Mouse (Mus musculus) heart, embryonic 10.5 days (tissue): ENCODE data around the gene Tff1. TPM values are rescaled to one million over a fixed set of nuclear protein-coding genes. Genes with fewer than 3 reads are reported as not detected.

ENCODE experiments used
- DNase-seq: peaks from one replicate; pipeline ENCODE4 v3.0.0-alpha.2; 2017; ENCODE audit warnings: low spot score
- H3K27ac ChIP-seq: fragments of 300-500 bp; sonication (generic); 2 replicates; pipeline ENCODE4 v1.5.1; 2016; ENCODE audit warnings: mild to moderate bottlenecking
- H3K27me3 ChIP-seq: fragments of 300-500 bp; sonication (generic); 2 replicates; pipeline ENCODE4 v1.6.1; 2016; ENCODE audit warnings: mild to moderate bottlenecking; ENCODE audit not compliant: poor library complexity, insufficient read depth, severe bottlenecking
- H3K36me3 ChIP-seq: fragments of 300-500 bp; sonication (generic); 2 replicates; pipeline ENCODE4 v1.6.1; 2016; ENCODE audit warnings: mild to moderate bottlenecking, moderate library complexity
- H3K4me1 ChIP-seq: fragments of 300-500 bp; sonication (generic); 2 replicates; pipeline ENCODE4 v1.6.1; 2016; ENCODE audit warnings: mild to moderate bottlenecking
- H3K4me3 ChIP-seq: fragments of 300-500 bp; sonication (generic); 2 replicates; pipeline ENCODE4 v1.5.1; 2016; ENCODE audit warnings: mild to moderate bottlenecking, moderate library complexity
- H3K9me3 ChIP-seq: fragments of 300-500 bp; sonication (generic); 2 replicates; pipeline ENCODE4 v1.6.1; 2016; ENCODE audit warnings: mild to moderate bottlenecking, moderate library complexity
- WGBS: fragments of 180-500 bp; shearing (Covaris S2); methylation state at CpG from one replicate; pipeline ENCODE4 v1.1.7; 2016; 5-methylcytosine and 5-hydroxymethylcytosine counted together
- polyA plus RNA-seq: library from polyadenylated mRNA; unstranded; fragments of >200 nt; fragmentation: Nextera tagmentation; extraction: Ambion mirVana; gene quantifications from 2 replicates; pipeline ENCODE4 v1.2.1, GENCODE M21; 2016

Gene Tff1
- polyA plus RNA-seq: 0.33 TPM in 1 of 2 replicates, not detected in the other

DNA sequence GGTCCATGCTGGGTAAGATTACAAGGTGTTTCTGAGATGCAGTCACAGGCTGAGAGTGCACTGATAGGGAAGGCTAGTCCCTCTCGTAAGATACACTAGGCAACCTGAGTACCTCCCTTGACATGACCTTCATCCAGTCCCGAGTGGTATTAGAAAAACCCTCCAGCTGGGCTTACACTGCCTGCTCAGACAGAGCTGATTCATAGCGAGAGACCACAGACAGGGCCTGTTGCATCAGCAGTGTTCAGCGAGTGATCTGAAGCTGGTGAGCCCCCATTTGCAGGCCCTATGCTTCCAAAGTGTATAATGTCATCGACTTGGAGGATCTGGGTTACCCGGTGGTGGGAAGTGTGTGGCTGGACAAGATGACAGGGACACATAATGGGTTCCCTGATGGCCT is at the start of gene Tff1:
Tff1 (minus strand) TSS at position 151 of the 400 bp plus-strand sequence.
- no peaks in the 10 kb centered on the region; the same call in 1 of the 2 replicates for H3K27me3 ChIP-seq
- no peak for DNase-seq
- 62% methylated on average over 6 of the region's 6 CpGs for WGBS

DNA sequence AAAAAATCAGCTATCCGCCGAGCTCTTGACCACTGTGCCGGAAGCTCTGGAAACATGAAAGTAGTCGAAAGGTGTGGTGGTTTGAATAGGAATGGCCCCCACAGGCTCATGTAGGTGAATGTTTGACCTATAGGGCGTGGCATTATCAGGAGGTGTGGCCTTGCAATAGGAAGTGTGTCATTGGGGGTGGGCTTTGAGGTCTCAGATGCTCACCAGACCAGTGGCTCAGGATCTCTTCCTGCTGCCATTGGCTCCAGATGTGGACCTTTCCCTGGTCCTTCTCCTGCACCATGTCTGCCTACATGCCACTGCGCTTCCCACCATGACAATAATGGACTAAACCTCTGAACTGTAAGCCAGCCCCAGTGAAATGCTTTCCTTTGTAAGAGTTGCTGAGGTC is 46.8 kb upstream of the Tff1 start:
- H3K9me3 ChIP-seq: no peaks in the 10 kb centered on the region
- H3K36me3 ChIP-seq: no peaks in the 10 kb centered on the region
- 0 out of 2 replicates have a peak, but pooled peaks cover 10% of the 10 kb centered on the region for H3K27me3 ChIP-seq
- H3K4me3 ChIP-seq: no peak overlapping the region
- peaks cover 9% of the 10 kb centered on the region for H3K4me1 ChIP-seq
- no peak for DNase-seq
- H3K27ac ChIP-seq: no peak overlapping the region
- WGBS: 86% methylated on average over 6 of the region's 6 CpGs

More for the DNA sequence above, at the start of gene Tff1:
- H3K36me3 ChIP-seq: no peaks in the 10 kb centered on the region
- no peak within 1 kb of the TSS for H3K4me3 ChIP-seq
- H3K4me1 ChIP-seq: peaks cover 11% of the 10 kb centered on the region
- H3K9me3 ChIP-seq: no peaks in the 10 kb centered on the region
- H3K27ac ChIP-seq: no peak within 1 kb of the TSS

- no peak overlapping the region for H3K27ac ChIP-seq
- no peaks in the 10 kb centered on the region for H3K36me3 ChIP-seq
- DNase-seq: no peak
- no peak overlapping the region for H3K4me3 ChIP-seq
- 0 out of 2 replicates have a peak, but pooled peaks cover 10% of the 10 kb centered on the region for H3K27me3 ChIP-seq
- H3K4me1 ChIP-seq: peaks cover 9% of the 10 kb centered on the region
- no peaks in the 10 kb centered on the region for H3K9me3 ChIP-seq
- whole genome bisulfite sequencing: 60% methylated on average over 7 of the region's 7 CpGs
Measured at GRCm38 (mm10) chr17:31210299-31210698, 45.2 kb upstream of the Tff1 start.

DNA sequence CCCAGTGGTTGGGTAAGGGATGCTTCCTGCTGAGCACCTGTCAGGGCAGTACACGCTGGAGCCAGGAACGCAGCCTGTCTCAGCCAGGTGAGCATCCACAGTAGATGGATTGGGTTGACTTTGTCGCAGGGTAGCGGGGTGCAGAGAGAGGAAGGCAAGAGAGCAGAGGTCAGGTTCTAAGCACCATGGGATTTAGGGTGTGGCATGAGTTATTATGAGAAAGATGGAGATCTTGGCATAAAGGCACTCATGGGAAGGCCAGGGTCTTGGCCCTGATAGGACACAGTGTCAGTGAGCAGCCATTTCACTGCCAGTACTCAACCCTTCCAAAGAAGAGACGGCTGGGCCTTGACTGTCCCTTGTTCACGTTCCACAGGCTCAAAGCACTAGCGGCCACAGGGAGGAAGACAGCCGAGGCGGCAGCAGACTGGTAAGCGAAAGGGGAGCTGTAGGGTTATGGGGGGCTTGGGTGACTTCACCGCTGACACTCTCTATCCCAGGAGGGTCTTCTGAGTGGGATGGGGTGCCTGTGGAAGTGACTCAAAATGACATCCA is 44.4 kb upstream of the Tff1 start:
- 0 out of 2 replicates have a peak, but pooled peaks cover 10% of the 10 kb centered on the region for H3K27me3 ChIP-seq
- no peak overlapping the region for H3K27ac ChIP-seq
- WGBS: 92% methylated on average over 11 of the region's 11 CpGs
- no peak for DNase-seq
- peaks cover 9% of the 10 kb centered on the region for H3K4me1 ChIP-seq
- H3K4me3 ChIP-seq: no peak overlapping the region
- no peaks in the 10 kb centered on the region for H3K36me3 ChIP-seq
- H3K9me3 ChIP-seq: no peaks in the 10 kb centered on the region

- Histone ChIP-seq H3K27me3 (0 out of 2 replicates have a peak, but pooled peaks cover 10% of the 10 kb centered on the region), H3K9me3 (no peaks in the 10 kb centered on the region), H3K4me1 (peaks cover 9% of the 10 kb centered on the region), H3K36me3 (no peaks in the 10 kb centered on the region), H3K4me3 (no peak overlapping the region), H3K27ac (no peak overlapping the region)
- 84% methylated on average over 8 of the region's 8 CpGs for WGBS
- no peak for DNase-seq
Measured at GRCm38 (mm10) chr17:31208654-31209053, 43.6 kb upstream of the Tff1 start.

- WGBS: 46% methylated on average over 12 of the region's 12 CpGs
- H3K36me3 ChIP-seq: no peaks in the 10 kb centered on the region
Measured at GRCm38 (mm10) chr17:31207771-31208334, 42.8 kb upstream of the Tff1 start, which contains the start of gene Ubash3a. Ubash3a (plus strand) TSS chr17:31207873.

DNA sequence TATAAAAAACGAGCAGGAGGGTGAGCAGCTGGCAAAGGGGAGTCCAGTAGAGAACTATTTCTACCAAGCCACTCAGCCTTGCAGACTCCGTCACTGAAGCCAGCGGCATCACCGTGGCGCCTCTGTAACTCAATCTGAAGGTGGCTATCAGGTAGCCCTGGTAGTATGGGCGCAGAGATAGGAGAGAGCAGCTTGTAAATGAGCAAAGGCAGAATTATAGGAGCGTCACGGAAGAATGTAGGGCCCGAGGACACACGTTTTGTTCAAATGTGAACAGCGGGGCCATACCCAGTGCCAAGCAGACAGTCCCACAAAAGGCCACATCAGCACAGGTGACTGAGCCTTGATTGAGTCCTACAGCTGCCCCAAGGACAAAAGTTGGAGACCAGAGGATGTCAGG is 33.8 kb upstream of the Tff1 start, which contains the start of gene Tmprss3:
Tmprss3 (minus strand) TSS at position 101 of the 400 bp plus-strand sequence.
- peaks cover 8% of the 10 kb centered on the region; the same call in 1 of the 2 replicates for H3K27me3 ChIP-seq

More at GRCm38 (mm10) chr17:31207771-31208334, 42.8 kb upstream of the Tff1 start, which contains the start of gene Ubash3a:
- H3K9me3 ChIP-seq: no peaks in the 10 kb centered on the region
- DNase-seq: no peak
- H3K4me3 ChIP-seq: no peak within 1 kb of the TSS
- peaks cover 9% of the 10 kb centered on the region for H3K4me1 ChIP-seq
- H3K27ac ChIP-seq: no peak within 1 kb of the TSS
- H3K27me3 ChIP-seq: 0 out of 2 replicates have a peak, but pooled peaks cover 10% of the 10 kb centered on the region

DNA sequence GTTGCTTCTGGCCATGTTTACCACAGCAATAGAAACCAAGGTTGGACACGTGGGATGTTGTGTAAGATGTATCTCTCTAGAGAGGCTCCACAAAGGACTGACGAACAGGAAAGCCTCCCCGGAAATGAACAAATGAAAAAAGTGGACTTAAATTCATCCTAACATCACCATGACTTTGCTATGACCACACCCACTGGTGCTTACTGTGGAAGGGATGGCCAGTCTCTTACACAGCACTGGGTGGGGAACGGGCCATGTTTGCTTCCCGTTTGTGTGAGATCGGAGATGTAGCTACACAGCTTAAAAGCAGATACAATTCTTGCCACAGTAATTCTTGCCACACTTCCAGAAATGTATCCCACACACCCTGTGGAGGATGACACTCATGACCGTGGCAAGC is 31.2 kb upstream of the Tff1 start:
- DNase-seq: no peak
- Histone ChIP-seq H3K27ac (no peak overlapping the region), H3K4me1 (0 out of 2 replicates have a peak, but pooled peaks cover 6% of the 10 kb centered on the region), H3K27me3 (peaks cover 8% of the 10 kb centered on the region; the same call in 1 of the 2 replicates), H3K36me3 (no peaks in the 10 kb centered on the region), H3K4me3 (no peak overlapping the region), H3K9me3 (no peaks in the 10 kb centered on the region)
- WGBS: 82% methylated on average over 7 of the region's 7 CpGs

More for the DNA sequence above, 33.8 kb upstream of the Tff1 start, which contains the start of gene Tmprss3:
- WGBS: 82% methylated on average over 11 of the region's 11 CpGs
- Histone ChIP-seq H3K4me3 (no peak within 1 kb of the TSS), H3K27ac (no peak within 1 kb of the TSS), H3K4me1 (no peaks in the 10 kb centered on the region), H3K36me3 (no peaks in the 10 kb centered on the region), H3K9me3 (no peaks in the 10 kb centered on the region)
- DNase-seq: no peak

- DNase-seq: no peak
- H3K4me3 ChIP-seq: no peak overlapping the region
- WGBS: 71% methylated on average over 6 of the region's 6 CpGs
Measured at GRCm38 (mm10) chr17:31195207-31195606, 30.1 kb upstream of the Tff1 start.

DNA sequence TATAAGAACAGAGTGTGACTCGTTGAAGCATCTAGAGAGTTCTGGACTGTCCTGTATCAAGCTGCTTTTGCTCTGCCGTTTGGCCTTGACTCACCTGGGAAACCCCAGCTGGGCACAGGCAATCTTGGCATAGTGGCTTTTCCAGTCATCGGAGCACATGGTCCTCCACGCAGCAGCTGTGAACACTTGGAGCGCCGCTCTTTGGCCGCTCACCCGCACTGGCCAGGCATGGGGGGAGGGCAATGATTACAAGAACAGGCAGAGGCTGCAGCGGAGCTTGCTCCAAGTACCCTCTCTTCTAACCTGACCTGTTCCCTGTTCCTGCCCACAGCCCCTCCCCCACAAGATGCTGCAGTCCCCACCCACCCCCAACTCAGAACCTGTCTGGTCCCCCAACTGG is 28.3 kb upstream of the Tff1 start:
- Histone ChIP-seq H3K36me3 (no peaks in the 10 kb centered on the region), H3K27me3 (peaks cover 19% of the 10 kb centered on the region; the same call in 1 of the 2 replicates), H3K9me3 (no peaks in the 10 kb centered on the region), H3K27ac (no peak overlapping the region), H3K4me1 (0 out of 2 replicates have a peak, but pooled peaks cover 6% of the 10 kb centered on the region), H3K4me3 (no peak overlapping the region)
- WGBS: 75% methylated on average over 9 of the region's 9 CpGs
- DNase-seq: no peak

More at GRCm38 (mm10) chr17:31195207-31195606, 30.1 kb upstream of the Tff1 start:
- Histone ChIP-seq H3K27ac (no peak overlapping the region), H3K36me3 (no peaks in the 10 kb centered on the region), H3K27me3 (peaks cover 12% of the 10 kb centered on the region; the same call in 1 of the 2 replicates), H3K9me3 (no peaks in the 10 kb centered on the region), H3K4me1 (0 out of 2 replicates have a peak, but pooled peaks cover 6% of the 10 kb centered on the region)

GRCm38 (mm10) chr17:31192663-31193062 is 27.6 kb upstream of the Tff1 start:
- Histone ChIP-seq H3K27ac (no peak overlapping the region), H3K9me3 (no peaks in the 10 kb centered on the region), H3K4me1 (0 out of 2 replicates have a peak, but pooled peaks cover 6% of the 10 kb centered on the region), H3K27me3 (peaks cover 22% of the 10 kb centered on the region; the same call in 1 of the 2 replicates), H3K36me3 (no peaks in the 10 kb centered on the region), H3K4me3 (no peak overlapping the region)
- WGBS: 55% methylated on average over 2 of the region's 2 CpGs
- no peak for DNase-seq

DNA sequence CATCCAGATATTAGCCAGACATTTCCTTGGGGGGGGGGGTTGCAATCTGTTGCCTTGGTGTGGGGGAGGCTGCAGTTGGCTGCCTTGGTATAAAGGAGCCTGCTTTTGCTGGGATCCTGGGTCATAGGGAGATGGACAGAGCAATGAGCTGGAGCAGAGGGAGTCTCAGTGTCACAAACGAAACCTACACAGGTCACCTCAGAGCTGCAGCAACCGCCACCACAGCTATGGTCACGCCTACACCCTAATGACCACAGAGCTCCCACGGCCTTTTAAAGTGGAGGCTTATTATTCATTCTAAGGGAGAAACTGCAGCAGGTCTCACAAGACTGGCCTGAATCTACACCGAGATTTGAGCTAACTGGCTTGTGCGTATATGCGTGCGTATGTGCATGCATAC is 26.7 kb upstream of the Tff1 start:
- H3K9me3 ChIP-seq: no peaks in the 10 kb centered on the region
- peaks cover 19% of the 10 kb centered on the region; the same call in 1 of the 2 replicates for H3K27me3 ChIP-seq
- 0 out of 2 replicates have a peak, but pooled peaks cover 6% of the 10 kb centered on the region for H3K4me1 ChIP-seq
- no peak overlapping the region for H3K27ac ChIP-seq
- H3K4me3 ChIP-seq: no peak overlapping the region
- H3K36me3 ChIP-seq: no peaks in the 10 kb centered on the region
- WGBS: 80% methylated on average over 8 of the region's 8 CpGs
- DNase-seq: no peak

DNA sequence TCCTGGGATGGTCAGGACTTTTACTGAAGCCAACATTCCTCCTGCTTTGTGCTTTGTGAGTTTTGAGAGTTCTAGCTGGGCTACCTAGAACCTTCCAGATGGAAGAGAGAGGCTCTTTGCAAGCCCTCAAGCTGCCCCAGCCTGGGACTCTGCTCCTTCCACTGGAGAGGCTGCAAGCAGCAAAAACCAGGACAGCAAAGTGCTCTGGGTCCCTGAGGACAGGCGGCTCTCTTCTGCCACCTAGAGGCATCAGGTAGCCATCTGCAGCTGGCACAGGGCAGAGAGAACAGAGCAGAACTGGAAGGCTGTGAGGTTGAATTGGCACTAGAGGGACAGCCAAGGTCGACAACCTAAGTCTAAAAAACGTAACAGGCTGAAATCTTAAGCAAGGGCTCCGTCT is 22.3 kb upstream of the Tff1 start:
- 19% methylated on average over 4 of the region's 4 CpGs for WGBS
- no peaks in the 10 kb centered on the region for H3K4me1 ChIP-seq
- H3K27me3 ChIP-seq: peaks cover 23% of the 10 kb centered on the region; the same call in 1 of the 2 replicates
- H3K4me3 ChIP-seq: no peak overlapping the region
- no peaks in the 10 kb centered on the region for H3K36me3 ChIP-seq
- DNase-seq: peak; percentile 82
- no peak overlapping the region for H3K27ac ChIP-seq
- H3K9me3 ChIP-seq: no peaks in the 10 kb centered on the region
